12 mouse cellular contexts compared by ENCODE assay signal in the genomic region with DNA sequence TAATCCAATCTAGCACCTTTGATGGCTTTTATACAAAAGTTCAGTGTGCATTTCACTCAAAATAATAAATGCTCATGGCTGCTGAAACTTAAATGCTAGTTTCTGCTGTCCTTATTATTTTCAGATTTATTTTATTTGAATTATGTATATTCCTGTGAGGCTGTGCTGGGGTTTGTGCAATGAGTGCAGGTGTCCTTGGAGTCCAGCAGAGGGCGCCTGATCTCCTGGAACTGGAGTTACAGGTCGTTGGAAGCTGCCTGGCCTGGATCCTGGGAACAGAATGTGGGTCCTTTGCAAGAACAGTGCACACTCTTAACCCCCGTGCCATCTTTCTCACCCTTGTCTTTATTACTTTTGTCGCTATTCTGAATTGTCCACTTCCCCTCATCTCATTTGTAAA. TPM values are rescaled to one million over a fixed set of nuclear protein-coding genes. Genes with fewer than 3 reads are reported as not detected.
DNase-seq lines count a peak whose midpoint lies in the region; ATAC-seq and TF ChIP-seq lines count a peak whose summit lies in the region.
"Had no signal": no experiment of that assay in that cellular context is flagged by ENCODE, and none has a peak within 500 bp of the region (broad histone marks: within the 10 kb centered on the region; RNA-seq: fewer than 3 reads in every experiment).

No protein-coding gene starts in this region.

- no peaks in the 10 kb centered on the region for H3K27me3 ChIP-seq in kidney, postnatal 0 days (ENCODE audit: insufficient read depth, low read length)
- H3K27me3 ChIP-seq in kidney, embryonic 16.5 days (ENCODE audit: insufficient read depth, low read length): peaks cover 8% of the 10 kb centered on the region; the same call in 1 of the 2 replicates

- H3K9me3 ChIP-seq in kidney, postnatal 0 days (replicated peaks; ENCODE audit: low read length): no peaks in the 10 kb centered on the region
- H3K9me3 ChIP-seq in kidney, embryonic 16.5 days (ENCODE audit: low read length): peaks cover 8% of the 10 kb centered on the region

- no peak overlapping the region for H3K9ac ChIP-seq in kidney, postnatal 0 days (ENCODE audit: low read depth, low read length)
- no peak overlapping the region for H3K9ac ChIP-seq in kidney, embryonic 16.5 days (replicated peaks; ENCODE audit: low read length)
- H3K9ac ChIP-seq: heart, embryonic 12.5 days had no signal

- no peak overlapping the region for H3K4me2 ChIP-seq in kidney, postnatal 0 days (ENCODE audit: low read length)
- H3K4me2 ChIP-seq in kidney, embryonic 16.5 days (replicated peaks; ENCODE audit: low read depth, low read length): no peak overlapping the region
- H3K4me2 ChIP-seq: heart, embryonic 12.5 days had no signal

- 0 out of 2 replicates have a peak, but pooled peaks cover 3% of the 10 kb centered on the region for H3K4me1 ChIP-seq in kidney, postnatal 0 days (replicated peaks; ENCODE audit: insufficient read depth, low read length)
- H3K4me1 ChIP-seq in kidney, embryonic 16.5 days (ENCODE audit: insufficient read depth, low read length): peaks cover 19% of the 10 kb centered on the region
- no peaks in the 10 kb centered on the region for H3K4me1 ChIP-seq in bone marrow, adult 2 months (ENCODE audit: control insufficient read depth, insufficient read depth, low read length)

- no peak overlapping the region for H3K4me3 ChIP-seq in kidney, postnatal 0 days (replicated peaks; ENCODE audit: low read depth, low read length)
- no peak overlapping the region for H3K4me3 ChIP-seq in kidney, embryonic 16.5 days (ENCODE audit: low read length)
- no peak overlapping the region for H3K4me3 ChIP-seq in bone marrow, adult 2 months (replicated peaks; ENCODE audit: control insufficient read depth, low read depth, low read length)
- H3K4me3 ChIP-seq: erythroblast, embryonic 14.5 days; heart, embryonic 12.5 days had no signal

- no peak for DNase-seq in kidney, postnatal 0 days (ENCODE audit: low spot score)
- peak; percentile 12 for DNase-seq in thymus, postnatal 4 days
- no peak for DNase-seq in thymus, postnatal 14 days
- no peak for DNase-seq in urinary bladder, adult 2 months (ENCODE audit: low spot score)
- DNase-seq in c-Kit-positive CD71-positive TER-119-positive erythroid progenitor cells, embryonic 14.5 days (ENCODE audit: low spot score): no peak
- DNase-seq: left cerebral cortex, postnatal 4 days; retina, postnatal 1 day had no signal

- peak; percentile 41 for TF ChIP-seq CTCF in kidney, postnatal 0 days (IDR thresholded peaks at IDR 0.05; ENCODE audit: low read depth)
- TF ChIP-seq CTCF in bone marrow, adult 2 months (IDR thresholded peaks at IDR 0.05; ENCODE audit: control insufficient read depth, insufficient read depth, low read length): peak; percentile 48; the same call in 1 of the 2 replicates

- no peak for ATAC-seq in kidney, postnatal 0 days (replicated peaks; ENCODE audit: low FRiP score, low read depth)
- ATAC-seq in kidney, embryonic 16.5 days (ENCODE audit: low FRiP score, low TSS enrichment): no peak

- 95% methylated on average over 4 of the region's 4 CpGs for WGBS in kidney, postnatal 0 days
- 93% methylated on average over 4 of the region's 4 CpGs for WGBS in kidney, embryonic 16.5 days
- WGBS in bone marrow, adult 2 months: 78% methylated on average over 4 of the region's 4 CpGs

- H3K27ac ChIP-seq in kidney, postnatal 0 days: no peak overlapping the region
- no peak overlapping the region for H3K27ac ChIP-seq in kidney, embryonic 16.5 days (ENCODE audit: low read length)
- H3K27ac ChIP-seq in bone marrow, adult 2 months (ENCODE audit: control insufficient read depth, insufficient read depth, low read depth, low read length, poor library complexity): no peak overlapping the region
- H3K27ac ChIP-seq: macrophage had no signal

- TF ChIP-seq POLR2A in bone marrow, adult 2 months (IDR thresholded peaks at IDR 0.05; ENCODE audit: borderline replicate concordance, control insufficient read depth, low read depth, low read length): no peak

- H3K36me3 ChIP-seq in kidney, postnatal 0 days (ENCODE audit: insufficient read depth, low read length): no peaks in the 10 kb centered on the region
- peaks cover 6% of the 10 kb centered on the region; the same call in 1 of the 2 replicates for H3K36me3 ChIP-seq in kidney, embryonic 16.5 days (ENCODE audit: insufficient read depth, low read length)

RNA-seq across cellular contexts. Expression of a gene that starts 6.3 kb away (rescaled TPM):
- polyA plus RNA-seq in kidney, postnatal 0 days (2015; fragmentation: Nextera tagmentation; extraction: Ambion mirVana): 37.3 and 37.9 TPM in 2 replicates
- 20.8 and 23.3 TPM in 2 replicates for polyA plus RNA-seq in kidney, embryonic 16.5 days (2015; fragmentation: Nextera tagmentation; extraction: Ambion mirVana)
- polyA plus RNA-seq in bone marrow, adult 2 months (2011; ENCODE audit: insufficient read depth, insufficient read length, low replicate concordance, missing spikeins): 1.1 TPM in 1 of 2 replicates, not detected in the other
- 8.2 and 11.0 TPM in 2 replicates for polyA plus RNA-seq in urinary bladder, adult 2 months (2012; rRNA removed)
- polyA plus RNA-seq: erythroblast, embryonic 14.5 days; macrophage had no signal

RNA-seq across cellular contexts. Expression of a gene that starts 33.7 kb away (rescaled TPM):
- polyA plus RNA-seq in kidney, postnatal 0 days (2015; fragmentation: Nextera tagmentation; extraction: Ambion mirVana): 11.7 and 13.9 TPM in 2 replicates
- polyA plus RNA-seq in kidney, embryonic 16.5 days (2015; fragmentation: Nextera tagmentation; extraction: Ambion mirVana): 14.3 and 15.8 TPM in 2 replicates
- polyA plus RNA-seq in bone marrow, adult 2 months (2011; ENCODE audit: insufficient read depth, insufficient read length, low replicate concordance, missing spikeins): 7.7 and 9.9 TPM in 2 replicates
- 6.0 and 6.9 TPM in 2 replicates for polyA plus RNA-seq in urinary bladder, adult 2 months (2012; rRNA removed)
